Mouse (Mus musculus): ENCODE data around the gene Mapkap1.

DNA sequence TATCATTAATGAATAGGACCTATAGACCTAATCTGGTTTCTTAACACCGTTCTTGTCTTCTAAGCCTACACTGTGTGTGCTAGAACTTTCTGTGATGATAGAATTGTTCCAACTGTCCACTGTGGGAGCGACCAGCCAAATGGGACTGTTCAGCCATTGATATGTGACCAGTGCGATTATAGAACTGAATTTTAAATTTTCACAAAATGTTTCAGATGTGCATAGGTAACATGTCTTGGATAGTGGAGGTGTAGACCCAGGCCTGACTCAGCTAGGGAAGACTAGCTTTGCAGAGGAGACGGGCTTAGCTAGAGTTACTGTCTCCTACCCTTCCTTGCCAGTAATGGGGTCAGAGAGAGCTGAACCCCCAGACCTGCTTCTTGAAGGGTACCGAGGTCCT is 62.8 kb downstream of the Mapkap1 start:
- no peak for TF ChIP-seq CTCF (IDR thresholded peaks at IDR 0.05; ENCODE audit: low read depth, low read length)
- no peak for TF ChIP-seq GATA1 (IDR thresholded peaks at IDR 0.05; ENCODE audit: borderline replicate concordance, low read length)
- TF ChIP-seq TAL1 (conservative IDR thresholded peaks at IDR 0.05; ENCODE audit: low read depth, low read length) = no peak

All from G1E (cell line).